Mouse (Mus musculus): ENCODE results near the gene Pim3.
A peak's percentile ranks its signal among the peaks of the same experiment; 100 is the strongest.

Gene Pim3

DNA sequence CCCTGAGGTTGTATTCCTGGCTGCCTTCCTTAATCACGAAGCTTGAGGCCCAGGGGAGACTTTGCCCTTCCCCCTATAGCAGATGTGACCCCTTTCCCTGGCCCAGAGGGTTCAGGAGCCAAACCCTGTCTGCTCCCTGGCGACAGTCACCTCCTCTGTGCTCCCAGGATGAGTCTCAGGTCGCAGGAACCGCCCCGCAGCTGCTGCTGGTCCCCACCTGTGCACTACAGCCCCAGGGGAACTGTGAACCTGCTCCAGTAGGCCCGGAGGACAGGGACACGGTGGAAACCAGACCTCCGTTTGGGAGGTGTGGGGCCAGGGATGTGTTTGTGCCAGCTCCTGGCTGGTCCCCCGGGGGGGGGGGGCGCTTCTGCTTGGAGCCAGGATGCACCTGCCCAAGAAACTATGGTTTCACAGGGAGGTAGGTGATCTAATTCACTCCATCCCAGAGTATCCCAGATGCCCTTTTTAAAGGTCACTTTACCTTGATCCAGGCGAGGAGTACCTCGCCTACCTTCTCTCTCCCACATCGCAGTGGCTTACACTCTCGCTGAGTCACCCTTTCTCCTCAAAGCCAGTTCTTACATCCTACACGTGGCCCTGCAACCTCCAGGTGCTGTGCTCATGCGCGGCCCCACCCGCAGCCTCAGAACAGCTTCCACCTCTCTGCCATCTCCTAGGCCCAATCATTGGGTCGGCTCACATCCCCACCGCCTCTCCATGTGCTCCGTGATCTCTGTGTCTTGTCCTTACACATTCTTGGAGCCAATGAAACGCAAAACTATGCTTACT is 19.5 kb downstream of the Pim3 start:
- DNase-seq (ENCODE audit: low spot score in 2 of 2): no peak

DNA sequence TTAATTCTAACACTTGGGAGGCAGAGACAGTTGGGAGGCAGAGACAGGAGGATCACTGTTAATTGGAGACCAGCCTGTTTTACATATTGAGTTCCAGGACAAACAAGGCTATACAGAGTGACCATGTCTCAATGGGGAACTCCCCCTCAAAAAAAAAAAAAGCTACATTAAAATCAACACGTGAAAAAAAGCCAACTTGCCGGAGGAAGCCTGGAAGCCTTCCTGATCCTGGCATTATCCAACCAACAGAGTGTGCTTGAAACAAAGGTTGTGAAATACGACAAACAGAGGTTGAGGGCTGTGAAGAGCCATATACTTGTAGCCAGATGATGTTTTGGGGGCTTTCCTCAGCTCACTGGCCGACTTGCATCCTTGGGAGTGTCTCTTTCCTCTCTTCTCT is 20.9 kb downstream of the Pim3 start:
- no peak for DNase-seq (ENCODE audit: low spot score in 2 of 2)

- no peak for DNase-seq (ENCODE audit: low spot score in 2 of 2)
These were observed 21.4 kb downstream of the Pim3 start for GRCm38 (mm10) chr15:88883342-88883741.

DNA sequence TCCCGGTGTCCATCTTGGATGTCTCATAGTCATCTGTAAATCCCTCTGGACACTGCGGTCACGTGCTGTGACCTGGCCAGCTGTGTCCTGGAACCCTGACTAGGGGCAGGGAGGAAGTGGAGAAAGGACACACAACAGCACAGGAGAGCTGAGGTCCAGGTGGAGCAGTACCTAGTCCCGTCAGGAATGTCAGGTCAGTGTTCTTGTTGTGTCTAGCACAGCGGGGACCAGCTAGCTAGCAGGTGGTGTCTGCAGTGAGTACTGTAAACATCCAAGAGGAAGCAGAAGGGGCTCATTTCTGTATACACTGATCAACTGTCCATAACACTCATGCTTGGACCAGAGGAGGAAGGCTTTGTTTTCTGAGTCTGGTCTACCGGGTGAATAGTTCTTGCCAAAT is 23.4 kb downstream of the Pim3 start:
- no peak for DNase-seq (ENCODE audit: low spot score in 2 of 2)

GRCm38 (mm10) chr15:88889032-88889431 is 27.0 kb downstream of the Pim3 start:
- no peak for DNase-seq (ENCODE audit: low spot score in 2 of 2)

DNA sequence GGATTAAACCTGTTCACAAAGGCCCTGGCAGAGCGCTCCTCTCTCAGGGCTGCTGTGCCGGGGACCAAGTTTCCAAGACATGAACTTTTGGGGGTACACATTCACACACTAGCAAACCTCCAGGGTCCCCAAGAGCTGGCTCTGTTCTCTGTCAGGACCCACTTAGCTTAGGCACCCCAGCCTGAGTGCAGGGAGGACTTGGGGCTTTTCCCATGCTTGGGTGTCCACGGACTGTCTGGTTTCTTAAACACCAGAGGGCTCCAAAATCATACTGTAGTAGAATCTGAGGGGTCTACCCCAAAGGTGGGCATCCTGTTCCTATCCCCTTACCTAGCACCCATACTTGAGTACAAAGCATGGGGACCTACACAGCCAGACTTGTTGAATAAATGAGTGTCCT is 28.0 kb downstream of the Pim3 start:
- DNase-seq (ENCODE audit: low spot score in 2 of 2): no peak

- DNase-seq (ENCODE audit: low spot score in 2 of 2): peak; percentile 64 to 75
These were observed 29.0 kb downstream of the Pim3 start for GRCm38 (mm10) chr15:88890751-88891675.

DNA sequence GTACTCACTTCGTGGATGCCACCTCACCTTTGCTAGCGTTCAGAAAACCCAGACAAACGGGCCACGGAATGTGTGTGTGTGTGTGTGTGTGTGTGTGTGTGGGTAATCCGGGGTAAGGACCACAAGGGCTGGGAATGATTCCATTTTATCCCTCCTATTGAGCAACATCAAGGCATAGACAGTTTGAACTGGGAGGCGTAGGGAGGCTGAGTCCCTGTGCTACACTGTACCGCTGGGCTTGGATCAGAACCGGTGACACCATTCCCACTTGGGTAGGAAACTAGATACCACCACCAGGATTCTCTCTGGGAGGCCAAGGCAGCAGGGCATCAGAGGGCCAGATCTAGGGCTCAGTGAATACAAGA is 29.7 kb downstream of the Pim3 start:
- DNase-seq (ENCODE audit: low spot score in 2 of 2): no peak

DNA sequence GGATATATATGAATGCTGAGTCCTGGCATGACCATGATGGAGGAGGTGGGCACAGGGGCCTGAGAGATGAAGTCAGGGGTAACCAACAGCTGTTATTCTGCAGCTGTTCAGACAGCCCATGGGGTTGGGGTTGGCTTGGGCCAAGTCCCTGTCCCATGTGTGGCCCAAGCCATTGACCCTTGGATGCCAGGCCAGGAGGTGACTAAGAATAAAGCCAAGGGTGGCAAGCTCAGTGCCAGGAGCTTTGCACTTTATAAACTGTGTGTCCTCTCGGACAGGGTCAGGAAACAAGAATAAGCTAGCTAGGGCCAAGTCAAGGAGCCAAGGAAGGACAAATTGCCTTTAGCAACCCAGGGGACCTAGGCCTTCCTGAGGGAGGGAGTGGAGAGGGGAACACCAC is 30.3 kb downstream of the Pim3 start:
- no peak for DNase-seq (ENCODE audit: low spot score in 2 of 2)

GRCm38 (mm10) chr15:88892876-88893275 is 30.9 kb downstream of the Pim3 start:
- DNase-seq (ENCODE audit: low spot score in 2 of 2): no peak

DNA sequence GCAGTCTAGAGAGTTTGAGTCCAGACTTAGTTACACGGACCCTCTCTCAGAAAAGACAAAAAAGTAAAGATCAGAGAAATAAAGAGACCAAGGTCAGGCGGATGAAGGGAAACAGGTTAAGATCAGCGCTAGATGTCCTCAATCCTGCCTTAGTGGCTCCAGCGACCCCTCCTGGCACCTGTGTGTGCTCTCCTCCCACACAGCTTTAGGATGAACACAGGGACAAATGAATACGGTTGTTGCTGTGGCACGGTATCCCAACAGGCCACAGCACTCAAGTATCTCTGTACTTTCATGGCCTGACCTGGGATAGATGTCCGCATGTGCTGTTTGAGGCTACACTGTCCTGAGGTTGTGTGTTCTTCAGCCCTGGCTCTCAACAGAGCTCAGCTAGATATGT is 33.1 kb downstream of the Pim3 start:
- DNase-seq (ENCODE audit: low spot score in 2 of 2): no peak

- no peak for DNase-seq (ENCODE audit: low spot score in 2 of 2)
These were observed 33.9 kb downstream of the Pim3 start for GRCm38 (mm10) chr15:88895891-88896290.

- DNase-seq (ENCODE audit: low spot score in 2 of 2): no peak
These were observed 34.5 kb downstream of the Pim3 start for GRCm38 (mm10) chr15:88896341-88896980.

GRCm38 (mm10) chr15:88902200-88902875 is 40.4 kb downstream of the Pim3 start:
- no peak for DNase-seq (ENCODE audit: low spot score in 2 of 2)

- no peak for DNase-seq (ENCODE audit: low spot score in 2 of 2)
These were observed 41.1 kb downstream of the Pim3 start for GRCm38 (mm10) chr15:88903086-88903485.

GRCm38 (mm10) chr15:88904056-88904811 is 42.2 kb downstream of the Pim3 start:
- DNase-seq (ENCODE audit: low spot score in 2 of 2): no peak

DNA sequence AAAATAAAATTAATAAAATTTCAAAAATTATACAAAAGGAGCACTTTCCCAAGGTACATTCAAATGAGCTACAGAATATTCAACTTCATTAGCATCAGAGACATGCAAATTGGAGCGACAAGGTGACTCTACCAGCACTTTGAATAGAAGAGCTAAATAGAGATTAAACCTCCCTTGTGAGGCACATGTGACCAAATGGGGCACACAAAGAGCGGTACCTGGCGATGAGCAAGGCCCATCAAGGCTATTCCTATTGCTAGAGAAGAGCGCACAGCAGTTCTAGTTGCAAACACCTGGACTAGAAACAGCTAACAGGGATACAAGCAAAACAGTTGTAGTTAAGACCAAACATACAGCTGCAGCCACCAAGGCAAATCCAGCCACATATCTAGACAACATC is 44.4 kb downstream of the Pim3 start:
- no peak for DNase-seq (ENCODE audit: low spot score in 2 of 2)

DNA sequence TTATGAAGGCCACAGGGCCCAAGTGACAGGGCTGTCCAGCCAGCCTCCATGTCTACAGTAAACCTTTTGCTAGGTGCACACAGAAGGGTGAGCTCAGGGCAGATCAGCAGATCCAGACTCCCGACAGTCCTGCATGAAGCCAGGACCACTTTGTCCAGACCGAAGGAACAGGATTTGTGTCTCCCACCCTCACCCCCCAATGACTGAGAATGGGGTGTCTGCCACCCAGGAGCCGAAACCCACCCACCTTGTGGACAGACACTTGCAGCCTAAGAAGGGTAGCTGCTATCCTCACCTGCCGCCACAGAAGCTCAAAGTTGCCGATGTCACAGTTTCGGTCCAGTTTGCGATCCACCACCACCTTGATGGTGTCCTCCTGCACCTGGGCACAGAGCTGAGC is 53.1 kb downstream of the Pim3 start:
- no peak for DNase-seq (ENCODE audit: low spot score in 2 of 2)
